8 mouse cellular contexts compared by ENCODE assay signal in genomic region chr5:120605241-120605661, GRCm38 (mm10). TPM values are rescaled to one million over a fixed set of nuclear protein-coding genes. Genes with fewer than 3 reads are reported as not detected.
DNase-seq lines count a peak whose midpoint lies in the region; ATAC-seq and TF ChIP-seq lines count a peak whose summit lies in the region.

No protein-coding gene starts in this region.

- H3K4me2 ChIP-seq in hindbrain, embryonic 14.5 days (replicated peaks) = peak overlapping the region; percentile 54
- peak overlapping the region; percentile 74 for H3K4me2 ChIP-seq in myocyte (ENCODE audit: low read depth)

- TF ChIP-seq POLR2A in myocyte (IDR thresholded peaks at IDR 0.05; ENCODE audit: insufficient read length, low read depth) = no peak

- no peak for DNase-seq in layer of hippocampus, adult 2 months (ENCODE audit: low spot score in 2 of 2)
- no peak for DNase-seq in layer of hippocampus, postnatal 14 days (ENCODE audit: low spot score in 2 of 2)
- peak; percentile 59 to 69 for DNase-seq in cerebellum, postnatal 10 days
- no peak for DNase-seq in hindbrain, embryonic 14.5 days (ENCODE audit: low spot score)
- DNase-seq in thymus, adult 18-20 months = no peak
- DNase-seq in natural killer cell, adult 2 months (ENCODE audit: low spot score in 2 of 2) = no peak
- DNase-seq in kidney, postnatal 10 days = no peak

- peaks cover 5% of the 10 kb centered on the region; the same call in 1 of the 2 replicates for H3K4me1 ChIP-seq in hindbrain, embryonic 14.5 days (replicated peaks; ENCODE audit: control insufficient read depth, insufficient read depth, low read length)

- WGBS in hindbrain, embryonic 14.5 days = 2% methylated on average over 10 of the region's 10 CpGs

- 0 out of 2 replicates have a peak, but pooled peaks cover 6% of the 10 kb centered on the region for H3K36me3 ChIP-seq in hindbrain, embryonic 14.5 days (replicated peaks; ENCODE audit: control insufficient read depth, insufficient read depth)
- no peaks in the 10 kb centered on the region for H3K36me3 ChIP-seq in myocyte (ENCODE audit: control insufficient read depth, insufficient read depth)

- peak; percentile 49 for ATAC-seq in hindbrain, embryonic 14.5 days (ENCODE audit: low FRiP score)

- no peaks in the 10 kb centered on the region for H3K27me3 ChIP-seq in hindbrain, embryonic 14.5 days (ENCODE audit: control insufficient read depth, insufficient read depth, low read length)
- no peaks in the 10 kb centered on the region for H3K27me3 ChIP-seq in myocyte (ENCODE audit: control insufficient read depth, insufficient read depth, insufficient read length)

- H3ac ChIP-seq in myocyte (ENCODE audit: control insufficient read depth, insufficient read length) = no peak overlapping the region

- peak overlapping the region; percentile 46 for H3K9ac ChIP-seq in hindbrain, embryonic 14.5 days

- H3K4me3 ChIP-seq in layer of hippocampus, adult 2 months = peak overlapping the region; percentile 51
- peak overlapping the region; percentile 21 for H3K4me3 ChIP-seq in hindbrain, embryonic 14.5 days (replicated peaks; ENCODE audit: low read length)
- H3K4me3 ChIP-seq in myocyte = peak overlapping the region; percentile 13

- TF ChIP-seq CTCF in layer of hippocampus, adult 2 months (conservative IDR thresholded peaks at IDR 0.05) = no peak

- H3K27ac ChIP-seq in layer of hippocampus, adult 2 months = peak overlapping the region; percentile 72
- H3K27ac ChIP-seq in hindbrain, embryonic 14.5 days = peak overlapping the region; percentile 60

- H3K9me3 ChIP-seq in hindbrain, embryonic 14.5 days (ENCODE audit: control insufficient read depth, low read length) = no peaks in the 10 kb centered on the region

- H3K79me2 ChIP-seq in myocyte (ENCODE audit: control insufficient read depth, insufficient read depth) = no peaks in the 10 kb centered on the region

TF ChIP-seq in myocyte, 11 proteins besides CTCF, POLR2A, EP300 and RAD21:
- TF ChIP-seq TCF12 (IDR thresholded peaks at IDR 0.05; ENCODE audit: insufficient read depth, poor library complexity, severe bottlenecking) = no peak
- TF ChIP-seq CEBPB (IDR thresholded peaks at IDR 0.05; ENCODE audit: insufficient read depth, poor library complexity, severe bottlenecking) = no peak
- no peak for TF ChIP-seq MAX (IDR thresholded peaks at IDR 0.05; ENCODE audit: low read depth)
- no peak for TF ChIP-seq MYOG (IDR thresholded peaks at IDR 0.05; ENCODE audit: control insufficient read depth in 1 of 3, insufficient read depth in 1 of 3, insufficient read length in 2 of 3, low read depth in 2 of 3)
- no peak for TF ChIP-seq REST (IDR thresholded peaks at IDR 0.05; ENCODE audit: insufficient read depth, insufficient read length)
- TF ChIP-seq TCF3 (IDR thresholded peaks at IDR 0.05; ENCODE audit: insufficient read length, low read depth) = no peak
- TF ChIP-seq E2F4 (IDR thresholded peaks at IDR 0.05; ENCODE audit: insufficient read depth) = no peak
- TF ChIP-seq USF1 (IDR thresholded peaks at IDR 0.05; ENCODE audit: low read depth) = no peak
- TF ChIP-seq MYOD1 (IDR thresholded peaks at IDR 0.05; ENCODE audit: control insufficient read depth in 1 of 3, insufficient read length in 2 of 3, low read depth in 2 of 3) = no peak
- TF ChIP-seq POLR2AphosphoS2 (IDR thresholded peaks at IDR 0.05; ENCODE audit: insufficient read length, low read depth) = no peak
- no peak for TF ChIP-seq SRF (IDR thresholded peaks at IDR 0.05; ENCODE audit: control insufficient read depth, insufficient read length, low read depth)

RNA-seq across cellular contexts. Expression of gene Rita1, which starts 7.1 kb away (rescaled TPM):
- 10 to 100 TPM; 23.7 to 28.0 TPM for total RNA-seq in layer of hippocampus, adult 2 months (2021)
- 10 to 100 TPM; 24.8 to 26.8 TPM for total RNA-seq in layer of hippocampus, postnatal 14 days (2021)
- 20.1 and 20.6 TPM in 2 replicates for polyA plus RNA-seq in hindbrain, embryonic 14.5 days (2014; fragmentation: Nextera tagmentation; extraction: Ambion mirVana)
- 14.7 TPM for polyA plus RNA-seq in myocyte (2012; fragmentation: generic; extraction: Trizol)

RNA-seq across cellular contexts. Expression of gene Ddx54, which starts 7.3 kb away (rescaled TPM):
- total RNA-seq in layer of hippocampus, adult 2 months (2021) = 10 to 100 TPM; 36.8 to 37.2 TPM
- 10 to 100 TPM; 41.7 to 44.4 TPM for total RNA-seq in layer of hippocampus, postnatal 14 days (2021)
- 27.8 and 29.8 TPM in 2 replicates for polyA plus RNA-seq in hindbrain, embryonic 14.5 days (2014; fragmentation: Nextera tagmentation; extraction: Ambion mirVana)
- 56.3 TPM for polyA plus RNA-seq in myocyte (2012; fragmentation: generic; extraction: Trizol)

RNA-seq across cellular contexts. Expression of gene Iqcd, which starts 16.4 kb away (rescaled TPM):
- total RNA-seq in layer of hippocampus, adult 2 months (2021) = 1 to 10 TPM in 1 of 2 experiments, under 1 TPM in 1; 1.00 to 1.2 TPM
- 1 to 10 TPM in 1 of 2 experiments, under 1 TPM in 1; 0.52 to 2.4 TPM for total RNA-seq in layer of hippocampus, postnatal 14 days (2021)
- 1.5 and 1.9 TPM in 2 replicates for polyA plus RNA-seq in hindbrain, embryonic 14.5 days (2014; fragmentation: Nextera tagmentation; extraction: Ambion mirVana)
- polyA plus RNA-seq in myocyte (2012; fragmentation: generic; extraction: Trizol) = 0.91 TPM

RNA-seq across cellular contexts. Expression of gene Tpcn1, which starts 16.8 kb away (rescaled TPM):
- total RNA-seq in layer of hippocampus, adult 2 months (2021) = 10 to 100 TPM; 34.8 to 40.8 TPM
- total RNA-seq in layer of hippocampus, postnatal 14 days (2021) = 10 to 100 TPM; 44.1 to 45.2 TPM
- 13.4 and 15.7 TPM in 2 replicates for polyA plus RNA-seq in hindbrain, embryonic 14.5 days (2014; fragmentation: Nextera tagmentation; extraction: Ambion mirVana)
- 88.7 TPM for polyA plus RNA-seq in myocyte (2012; fragmentation: generic; extraction: Trizol)

RNA-seq across cellular contexts. Expression of gene Cfap73, which starts 28.8 kb away (rescaled TPM):
- under 1 TPM in 1 of 2 experiments, not detected in 1; 0.39 TPM for total RNA-seq in layer of hippocampus, adult 2 months (2021)
- 1 to 10 TPM in 1 of 2 experiments, not detected in 1; 1.8 TPM for total RNA-seq in layer of hippocampus, postnatal 14 days (2021)
- 0.53 and 1.1 TPM in 2 replicates for polyA plus RNA-seq in hindbrain, embryonic 14.5 days (2014; fragmentation: Nextera tagmentation; extraction: Ambion mirVana)
- not detected for polyA plus RNA-seq in myocyte (2012; fragmentation: generic; extraction: Trizol)

Comparison
In these comparisons a context has a peak if more than half of its experiments do, and no peak if none do; other contexts are left out.
1. DNase-seq: peak in cerebellum, postnatal 10 days (2 of 2); none in layer of hippocampus, adult 2 months (0 of 2), layer of hippocampus, postnatal 14 days (0 of 2), hindbrain, embryonic 14.5 days (single experiment), thymus, adult 18-20 months (0 of 2), natural killer cell, adult 2 months (0 of 2) and kidney, postnatal 10 days (single experiment).
2. Peak in every context shown above with its lines, with median percentiles within 50 percentile points of each other: H3K4me3 ChIP-seq.